Mouse (Mus musculus) kidney, adult 2 months (tissue): ENCODE results near the gene Tasp1. TPM values are rescaled to one million over a fixed set of nuclear protein-coding genes. Genes with fewer than 3 reads are reported as not detected.

Experiments used
- DNase-seq: peaks from one replicate; pipeline ENCODE4 v3.0.0; 2021
- H3K27ac ChIP-seq: fragments of 200-500 bp; 2 replicates; pipeline ENCODE4 v1.5.1; 2012; ENCODE audit warnings: low read depth, low read length, control low read depth, inconsistent platforms; ENCODE audit not compliant: insufficient read depth
- H3K27me3 ChIP-seq: fragments of 200-500 bp; replicated peaks from 2 replicates; pipeline ENCODE4 v1.6.1; 2012; ENCODE audit warnings: mild to moderate bottlenecking, moderate library complexity, low read length, inconsistent platforms; ENCODE audit not compliant: control insufficient read depth, insufficient read depth
- H3K36me3 ChIP-seq: fragments of 200-500 bp; 2 replicates; pipeline ENCODE4 v1.6.1; 2012; ENCODE audit warnings: mild to moderate bottlenecking, moderate library complexity, low read length, inconsistent platforms; ENCODE audit not compliant: control insufficient read depth, insufficient read depth
- H3K4me1 ChIP-seq: fragments of 200-500 bp; 2 replicates; pipeline ENCODE4 v1.6.1; 2011; ENCODE audit warnings: low read length; ENCODE audit not compliant: control insufficient read depth, insufficient read depth
- H3K4me3 ChIP-seq: fragments of 200-500 bp; 2 replicates; pipeline ENCODE4 v1.5.1; 2011; ENCODE audit warnings: mild to moderate bottlenecking, low read depth, low read length, control low read depth; ENCODE audit not compliant: insufficient read depth
- CTCF ChIP-seq: fragments of 200-500 bp; conservative IDR thresholded peaks from 2 replicates; pipeline ENCODE4 v1.5.1; 2011; ENCODE audit warnings: low read depth, mild to moderate bottlenecking, control low read depth, low read length, moderate library complexity, mixed read lengths; ENCODE audit not compliant: insufficient read depth, insufficient read length
- POLR2A ChIP-seq: fragments of 200-500 bp; IDR thresholded peaks from one replicate; pipeline ENCODE4 v1.6.1; 2011; ENCODE audit warnings: low read depth, low read length, control low read depth
- WGBS: fragments of 180-500 bp; shearing (Covaris S2); methylation state at CpG from one replicate; pipeline ENCODE4 v1.1.7; 2018; 5-methylcytosine and 5-hydroxymethylcytosine counted together
- polyA plus RNA-seq: library from polyadenylated mRNA; depleted of rRNA; stranded (reverse); fragments of >200 nt; gene quantifications from 2 replicates; pipeline ENCODE4 v1.2.3, GENCODE M21; 2012; rRNA removed

Gene Tasp1
- polyA plus RNA-seq, 1 experiment, result 5.0 TPM

- Histone ChIP-seq H3K36me3 (no peaks in the 10 kb centered on the region), H3K4me1 (no peaks in the 10 kb centered on the region), H3K27ac (no peak overlapping the region), H3K4me3 (no peak overlapping the region), H3K27me3 (no peaks in the 10 kb centered on the region)
- no peak for DNase-seq
- TF ChIP-seq POLR2A (no peak), CTCF (no peak)
- WGBS, result 65% methylated on average over 7 of the region's 7 CpGs
These were observed 262.6 kb downstream of the Tasp1 start for GRCm38 (mm10) chr2:139804041-139804440.

GRCm38 (mm10) chr2:139792345-139793120 is 274.1 kb downstream of the Tasp1 start:
- H3K27me3 ChIP-seq, result no peaks in the 10 kb centered on the region; the same call in 1 of the 2 replicates
- 70% methylated on average over 9 of the region's 9 CpGs for WGBS
- no peak for DNase-seq
- no peaks in the 10 kb centered on the region for H3K36me3 ChIP-seq
- H3K4me3 ChIP-seq, result no peak overlapping the region
- TF ChIP-seq POLR2A (no peak), CTCF (no peak)
- no peaks in the 10 kb centered on the region for H3K4me1 ChIP-seq
- no peak overlapping the region for H3K27ac ChIP-seq

- H3K27me3 ChIP-seq, result no peaks in the 10 kb centered on the region
- H3K4me1 ChIP-seq, result no peaks in the 10 kb centered on the region
- no peak overlapping the region for H3K4me3 ChIP-seq
- TF ChIP-seq POLR2A (no peak), CTCF (no peak)
- DNase-seq, result no peak
- no peaks in the 10 kb centered on the region for H3K36me3 ChIP-seq
- WGBS, result 56% methylated on average over 4 of the region's 4 CpGs
- no peak overlapping the region for H3K27ac ChIP-seq
These were observed 277.9 kb downstream of the Tasp1 start for GRCm38 (mm10) chr2:139788658-139789057.

- whole genome bisulfite sequencing, result 75% methylated on average over 2 of the region's 2 CpGs
- no peak for DNase-seq
- Histone ChIP-seq H3K27me3 (no peaks in the 10 kb centered on the region), H3K27ac (no peak overlapping the region), H3K36me3 (no peaks in the 10 kb centered on the region), H3K4me1 (no peaks in the 10 kb centered on the region), H3K4me3 (no peak overlapping the region)
- no peak for TF ChIP-seq POLR2A
These were observed 281.7 kb downstream of the Tasp1 start for GRCm38 (mm10) chr2:139784946-139785345.

GRCm38 (mm10) chr2:139784465-139784864 is 282.1 kb downstream of the Tasp1 start:
- no peak overlapping the region for H3K27ac ChIP-seq
- 66% methylated on average over 1 of the region's 1 CpGs for WGBS
- no peaks in the 10 kb centered on the region for H3K4me1 ChIP-seq
- DNase-seq, result no peak
- no peak overlapping the region for H3K4me3 ChIP-seq
- H3K27me3 ChIP-seq, result no peaks in the 10 kb centered on the region
- TF ChIP-seq CTCF (no peak), POLR2A (no peak)
- no peaks in the 10 kb centered on the region for H3K36me3 ChIP-seq

Other genes starting within 250 kb of the Tasp1 start
- gene Gm17374, start 85.2 kb upstream of the Tasp1 start, polyA plus RNA-seq, result not detected in 2 replicates
- 1.0 and 1.4 TPM in 2 replicates for gene Esf1, start 103.8 kb upstream of the Tasp1 start, polyA plus RNA-seq
- gene Ndufaf5, start 103.8 kb upstream of the Tasp1 start, polyA plus RNA-seq, result 10.4 and 10.9 TPM in 2 replicates